Mouse (Mus musculus): ENCODE results near the gene Acod1. TPM values are rescaled to one million over a fixed set of nuclear protein-coding genes. Genes with fewer than 3 reads are reported as not detected.

Gene Acod1
- not detected in 2 replicates for polyA plus RNA-seq (2014; fragmentation: Nextera tagmentation; extraction: Ambion mirVana)

DNA sequence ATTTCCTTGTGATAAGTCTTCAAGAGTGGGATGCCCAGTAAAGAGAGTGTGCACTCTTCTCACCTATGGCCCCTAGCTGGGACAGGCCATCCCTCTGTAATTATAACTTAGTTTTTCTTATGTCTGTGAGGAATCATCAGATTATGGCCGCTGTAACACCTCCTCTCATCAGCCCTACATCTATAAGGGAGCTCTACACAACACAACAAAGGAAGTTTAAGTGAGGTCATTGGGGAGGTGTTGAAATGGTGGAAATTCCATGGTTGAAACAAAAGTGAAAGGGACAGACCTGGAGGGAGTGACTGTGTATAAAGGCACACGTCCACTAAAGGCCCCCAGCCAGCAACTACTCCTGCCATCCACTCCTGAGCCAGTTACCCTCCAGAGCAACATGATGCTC, at the start of gene Acod1:
Gene Acod1 (plus strand): TSS at position 301 of the 400 bp plus-strand sequence.
- H3K4me1 ChIP-seq (replicated peaks; ENCODE audit: control insufficient read depth, insufficient read depth, low read length), result no peaks in the 10 kb centered on the region
- H3K9me3 ChIP-seq (ENCODE audit: control insufficient read depth, low read length), result no peaks in the 10 kb centered on the region
- 74% methylated on average over 2 of the region's 2 CpGs for WGBS
- no peak within 1 kb of the TSS for H3K9ac ChIP-seq
- DNase-seq (ENCODE audit: low spot score), result no peak
- H3K27me3 ChIP-seq (ENCODE audit: control insufficient read depth, insufficient read depth, low read length), result no peaks in the 10 kb centered on the region
- no peaks in the 10 kb centered on the region for H3K36me3 ChIP-seq (replicated peaks; ENCODE audit: control insufficient read depth, insufficient read depth)
- H3K4me3 ChIP-seq (replicated peaks; ENCODE audit: low read length), result no peak within 1 kb of the TSS
- H3K4me2 ChIP-seq (replicated peaks), result no peak within 1 kb of the TSS
- ATAC-seq (ENCODE audit: low FRiP score), result no peak
- no peak within 1 kb of the TSS for H3K27ac ChIP-seq

DNA sequence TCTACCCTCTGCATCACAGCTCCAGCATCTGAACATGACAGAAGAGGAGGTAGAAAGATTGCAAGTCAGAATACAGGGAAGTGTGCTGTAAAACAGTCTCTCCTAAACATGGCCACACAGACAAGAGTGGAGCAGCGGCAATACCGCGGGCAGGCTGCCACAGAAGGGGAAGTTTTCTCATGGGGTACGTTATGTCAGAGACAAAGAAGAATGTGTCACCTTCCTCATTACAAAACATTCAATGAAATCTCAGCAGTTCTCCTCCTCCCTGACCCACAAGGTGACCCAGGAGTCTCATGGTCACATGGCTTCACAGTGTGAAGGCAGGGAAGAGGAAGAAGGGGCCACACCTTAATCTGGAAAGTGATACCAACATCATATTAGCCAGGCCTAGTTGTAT, 39.0 kb upstream of the Acod1 start:
- no peaks in the 10 kb centered on the region for H3K4me1 ChIP-seq (replicated peaks; ENCODE audit: control insufficient read depth, insufficient read depth, low read length)
- WGBS, result 87% methylated on average over 4 of the region's 4 CpGs
- no peaks in the 10 kb centered on the region for H3K36me3 ChIP-seq (replicated peaks; ENCODE audit: control insufficient read depth, insufficient read depth)
- H3K4me2 ChIP-seq (replicated peaks), result no peak overlapping the region
- H3K27ac ChIP-seq, result no peak overlapping the region
- ATAC-seq (ENCODE audit: low FRiP score) (no peak), DNase-seq (ENCODE audit: low spot score) (no peak)
- no peak overlapping the region for H3K4me3 ChIP-seq (replicated peaks; ENCODE audit: low read length)
- H3K9me3 ChIP-seq (ENCODE audit: control insufficient read depth, low read length), result no peaks in the 10 kb centered on the region
- no peaks in the 10 kb centered on the region for H3K27me3 ChIP-seq (ENCODE audit: control insufficient read depth, insufficient read depth, low read length)
- no peak overlapping the region for H3K9ac ChIP-seq

DNA sequence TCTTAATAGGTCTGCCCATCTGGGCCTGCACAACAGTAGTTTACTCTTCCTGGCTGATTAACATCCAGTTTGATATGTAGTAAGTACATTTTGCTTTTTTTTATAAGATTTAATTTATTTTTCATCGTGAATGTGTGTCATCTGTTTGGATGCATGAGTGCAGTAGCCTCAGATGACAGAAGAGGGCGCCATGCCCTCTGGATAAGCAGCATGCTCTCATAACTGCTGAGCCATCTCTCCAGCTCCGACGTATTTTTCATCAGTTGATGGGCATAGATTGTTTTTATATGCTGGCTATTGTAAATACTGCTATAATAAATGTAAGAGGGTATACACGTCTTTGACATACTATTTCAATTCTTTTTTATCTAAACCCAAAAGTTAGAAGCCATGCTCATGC, 35.0 kb upstream of the Acod1 start:
- Histone ChIP-seq H3K27ac (no peak overlapping the region), H3K9ac (no peak overlapping the region), H3K4me3 (replicated peaks; ENCODE audit: low read length) (no peak overlapping the region), H3K9me3 (ENCODE audit: control insufficient read depth, low read length) (no peaks in the 10 kb centered on the region), H3K4me1 (replicated peaks; ENCODE audit: control insufficient read depth, insufficient read depth, low read length) (no peaks in the 10 kb centered on the region), H3K36me3 (replicated peaks; ENCODE audit: control insufficient read depth, insufficient read depth) (no peaks in the 10 kb centered on the region), H3K27me3 (ENCODE audit: control insufficient read depth, insufficient read depth, low read length) (no peaks in the 10 kb centered on the region), H3K4me2 (replicated peaks) (no peak overlapping the region)
- DNase-seq (ENCODE audit: low spot score), result peak; percentile 53
- ATAC-seq (ENCODE audit: low FRiP score), result no peak
- WGBS, result 37% methylated on average over 5 of the region's 5 CpGs

DNA sequence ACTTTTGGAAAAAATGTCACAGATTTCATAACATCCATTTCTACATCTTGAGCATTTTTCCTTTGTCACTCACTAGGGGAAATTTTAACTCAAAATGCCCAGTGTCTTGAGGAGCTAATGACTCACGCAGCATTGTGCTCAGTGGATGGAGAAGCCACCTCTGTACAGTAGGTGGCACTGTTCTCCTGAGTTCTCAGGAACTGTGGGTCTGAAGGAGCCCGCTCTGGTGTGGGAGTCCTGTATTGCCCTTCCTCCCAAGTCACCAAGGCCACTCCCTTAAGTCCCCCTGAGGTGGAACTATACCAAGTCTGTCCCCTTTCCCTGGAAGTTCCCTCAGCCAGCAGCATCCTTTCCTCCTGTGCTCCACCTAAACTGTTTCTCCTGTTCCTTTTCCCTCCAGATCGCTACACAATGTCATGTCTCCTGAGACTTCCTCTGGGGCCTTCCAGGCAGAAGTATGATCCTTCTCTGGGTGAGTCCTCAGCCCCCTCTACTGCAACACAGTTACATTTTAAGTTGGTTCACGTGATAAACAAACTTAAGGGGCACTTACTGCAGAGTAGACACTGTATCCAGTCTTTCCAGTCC, 34.1 kb upstream of the Acod1 start:
- peak; percentile 87 for ATAC-seq (ENCODE audit: low FRiP score)
- Histone ChIP-seq H3K27ac (no peak overlapping the region), H3K4me2 (replicated peaks) (no peak overlapping the region), H3K9ac (no peak overlapping the region), H3K4me1 (replicated peaks; ENCODE audit: control insufficient read depth, insufficient read depth, low read length) (no peaks in the 10 kb centered on the region), H3K27me3 (ENCODE audit: control insufficient read depth, insufficient read depth, low read length) (no peaks in the 10 kb centered on the region), H3K4me3 (replicated peaks; ENCODE audit: low read length) (no peak overlapping the region), H3K36me3 (replicated peaks; ENCODE audit: control insufficient read depth, insufficient read depth) (no peaks in the 10 kb centered on the region), H3K9me3 (ENCODE audit: control insufficient read depth, low read length) (no peaks in the 10 kb centered on the region)
- WGBS, result 26% methylated on average over 4 of the region's 4 CpGs
- peak; percentile 73 for DNase-seq (ENCODE audit: low spot score)

DNA sequence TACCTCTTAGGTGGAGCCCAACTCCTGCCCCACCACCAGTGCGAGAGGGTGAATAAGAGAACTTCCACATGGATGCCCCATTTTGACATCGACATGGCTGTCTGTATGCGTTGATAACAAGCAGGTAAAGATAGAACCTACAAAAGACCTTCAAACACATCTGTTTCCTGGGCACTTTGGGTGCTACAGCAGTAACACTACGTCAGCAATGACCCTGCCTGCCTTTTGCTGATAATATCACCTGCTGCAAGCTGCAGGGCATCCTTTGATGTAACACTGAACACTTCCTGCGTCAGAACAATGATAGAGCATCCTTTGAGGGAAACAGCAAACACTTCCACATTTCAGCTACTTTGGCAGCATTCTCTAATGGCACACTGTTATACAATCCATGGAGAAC, 29.8 kb upstream of the Acod1 start:
- Histone ChIP-seq H3K36me3 (replicated peaks; ENCODE audit: control insufficient read depth, insufficient read depth) (no peaks in the 10 kb centered on the region), H3K4me2 (replicated peaks) (no peak overlapping the region), H3K4me1 (replicated peaks; ENCODE audit: control insufficient read depth, insufficient read depth, low read length) (no peaks in the 10 kb centered on the region), H3K27ac (no peak overlapping the region), H3K9me3 (ENCODE audit: control insufficient read depth, low read length) (no peaks in the 10 kb centered on the region), H3K4me3 (replicated peaks; ENCODE audit: low read length) (no peak overlapping the region), H3K27me3 (ENCODE audit: control insufficient read depth, insufficient read depth, low read length) (no peaks in the 10 kb centered on the region), H3K9ac (no peak overlapping the region)
- ATAC-seq (ENCODE audit: low FRiP score) (no peak), DNase-seq (ENCODE audit: low spot score) (no peak)
- 81% methylated on average over 5 of the region's 5 CpGs for WGBS

DNA sequence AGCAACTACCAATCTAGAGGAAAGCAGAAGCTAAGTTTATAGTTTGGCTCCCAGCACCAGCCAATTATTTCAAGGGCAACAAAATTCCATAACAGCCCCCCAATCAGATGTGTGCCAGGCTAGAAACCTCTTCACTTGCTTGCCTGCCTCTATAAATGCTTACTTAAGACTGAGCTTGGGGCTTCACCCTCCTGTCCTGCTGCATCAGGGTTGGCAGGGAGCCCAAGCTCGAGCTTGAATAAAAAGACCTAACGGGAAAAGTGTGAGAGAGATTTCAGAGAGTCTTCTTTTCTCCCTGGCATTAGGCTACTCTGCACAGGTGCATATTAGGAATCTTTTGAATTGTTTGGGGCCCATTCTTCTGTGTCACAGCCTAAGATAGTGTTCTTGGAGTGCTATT, 26.7 kb upstream of the Acod1 start:
- 58% methylated on average over 2 of the region's 2 CpGs for WGBS

DNA sequence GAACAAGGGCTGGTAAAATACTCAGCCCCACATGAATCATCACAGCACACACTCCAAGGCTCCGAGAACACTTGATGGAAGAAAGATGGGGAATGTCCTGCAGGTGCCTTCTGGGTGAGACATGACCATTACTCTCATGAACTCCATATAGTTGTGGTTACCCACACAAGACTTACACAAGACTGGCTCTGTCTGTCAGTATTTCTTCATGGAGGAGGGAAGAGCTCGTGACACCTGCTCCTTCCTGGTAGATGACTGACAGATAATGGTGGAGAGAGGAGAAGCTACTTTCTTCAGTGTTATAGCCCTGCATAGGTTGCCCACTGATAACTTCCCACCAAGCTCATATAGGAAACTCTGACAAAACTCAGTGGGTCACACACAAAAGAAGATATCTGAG, 17.6 kb upstream of the Acod1 start:
- no peaks in the 10 kb centered on the region for H3K4me1 ChIP-seq (replicated peaks; ENCODE audit: control insufficient read depth, insufficient read depth, low read length)
- DNase-seq (ENCODE audit: low spot score) (no peak), ATAC-seq (ENCODE audit: low FRiP score) (no peak)
- no peaks in the 10 kb centered on the region for H3K36me3 ChIP-seq (replicated peaks; ENCODE audit: control insufficient read depth, insufficient read depth)
- no peaks in the 10 kb centered on the region for H3K27me3 ChIP-seq (ENCODE audit: control insufficient read depth, insufficient read depth, low read length)
- H3K9ac ChIP-seq, result no peak overlapping the region
- no peak overlapping the region for H3K4me3 ChIP-seq (replicated peaks; ENCODE audit: low read length)
- H3K27ac ChIP-seq, result no peak overlapping the region
- no peak overlapping the region for H3K4me2 ChIP-seq (replicated peaks)
- H3K9me3 ChIP-seq (ENCODE audit: control insufficient read depth, low read length), result no peaks in the 10 kb centered on the region
- 91% methylated on average over 2 of the region's 2 CpGs for WGBS

More for the DNA sequence above, 26.7 kb upstream of the Acod1 start:
- Histone ChIP-seq H3K4me1 (replicated peaks; ENCODE audit: control insufficient read depth, insufficient read depth, low read length) (no peaks in the 10 kb centered on the region), H3K36me3 (replicated peaks; ENCODE audit: control insufficient read depth, insufficient read depth) (no peaks in the 10 kb centered on the region), H3K4me3 (replicated peaks; ENCODE audit: low read length) (no peak overlapping the region), H3K9ac (no peak overlapping the region), H3K9me3 (ENCODE audit: control insufficient read depth, low read length) (no peaks in the 10 kb centered on the region), H3K27me3 (ENCODE audit: control insufficient read depth, insufficient read depth, low read length) (no peaks in the 10 kb centered on the region), H3K4me2 (replicated peaks) (no peak overlapping the region), H3K27ac (no peak overlapping the region)
- DNase-seq (ENCODE audit: low spot score) (no peak), ATAC-seq (ENCODE audit: low FRiP score) (no peak)

DNA sequence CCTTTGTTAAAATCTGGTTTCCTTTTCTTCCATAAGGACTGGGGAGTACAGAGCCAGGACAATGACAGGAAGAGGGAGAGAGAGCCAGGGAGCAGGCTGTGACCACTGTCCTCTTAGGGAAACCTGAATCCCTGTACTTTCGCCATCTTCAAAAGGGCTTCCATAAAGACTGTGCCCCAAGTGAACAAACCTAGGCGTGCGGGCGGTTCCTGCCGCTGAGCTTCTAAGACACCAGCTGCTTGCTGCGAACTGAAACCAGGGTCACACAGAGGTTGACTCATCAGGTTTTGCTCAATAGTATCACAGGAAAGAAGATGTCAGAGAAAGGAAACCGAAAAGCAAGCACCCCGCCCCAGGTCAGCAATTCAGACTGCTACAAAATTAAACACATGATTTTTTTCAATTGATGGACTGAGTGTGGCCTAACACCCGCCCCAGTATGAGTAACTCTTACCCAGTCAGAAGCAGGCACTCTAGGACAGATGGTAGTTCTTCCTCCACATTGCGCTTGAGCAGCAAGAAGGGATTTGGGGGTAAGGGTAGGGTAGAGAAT, 13.4 kb upstream of the Acod1 start:
- Histone ChIP-seq H3K9me3 (ENCODE audit: control insufficient read depth, low read length) (no peaks in the 10 kb centered on the region), H3K9ac (no peak overlapping the region), H3K36me3 (replicated peaks; ENCODE audit: control insufficient read depth, insufficient read depth) (no peaks in the 10 kb centered on the region), H3K27ac (no peak overlapping the region), H3K4me3 (replicated peaks; ENCODE audit: low read length) (no peak overlapping the region), H3K27me3 (ENCODE audit: control insufficient read depth, insufficient read depth, low read length) (no peaks in the 10 kb centered on the region), H3K4me1 (replicated peaks; ENCODE audit: control insufficient read depth, insufficient read depth, low read length) (no peaks in the 10 kb centered on the region), H3K4me2 (replicated peaks) (no peak overlapping the region)
- DNase-seq (ENCODE audit: low spot score), result no peak
- no peak for ATAC-seq (ENCODE audit: low FRiP score)
- 79% methylated on average over 10 of the region's 10 CpGs for WGBS

DNA sequence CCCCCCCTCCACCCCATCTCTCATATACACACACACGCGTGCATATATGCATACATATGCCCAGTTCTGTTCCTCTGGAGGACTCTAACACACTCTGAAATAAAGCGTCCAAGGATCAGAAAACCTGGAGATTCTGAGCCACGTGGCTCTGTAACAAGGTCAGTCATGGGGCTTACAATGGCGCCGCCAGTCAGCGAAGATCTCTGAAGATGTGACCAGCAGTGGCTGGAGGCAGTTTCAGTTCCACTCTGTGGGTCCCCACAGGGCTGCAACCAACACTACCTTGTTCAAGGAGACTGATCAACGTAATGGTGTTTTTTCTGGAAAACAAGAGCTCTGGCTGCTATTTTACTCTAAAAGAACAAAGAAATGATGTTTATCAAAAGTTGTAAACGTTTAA, 12.7 kb upstream of the Acod1 start:
- ATAC-seq (ENCODE audit: low FRiP score), result no peak
- no peak overlapping the region for H3K9ac ChIP-seq
- H3K4me2 ChIP-seq (replicated peaks), result no peak overlapping the region
- H3K9me3 ChIP-seq (ENCODE audit: control insufficient read depth, low read length), result no peaks in the 10 kb centered on the region
- no peaks in the 10 kb centered on the region for H3K4me1 ChIP-seq (replicated peaks; ENCODE audit: control insufficient read depth, insufficient read depth, low read length)
- no peak for DNase-seq (ENCODE audit: low spot score)
- no peaks in the 10 kb centered on the region for H3K36me3 ChIP-seq (replicated peaks; ENCODE audit: control insufficient read depth, insufficient read depth)
- 88% methylated on average over 9 of the region's 9 CpGs for WGBS
- H3K27me3 ChIP-seq (ENCODE audit: control insufficient read depth, insufficient read depth, low read length), result no peaks in the 10 kb centered on the region
- no peak overlapping the region for H3K4me3 ChIP-seq (replicated peaks; ENCODE audit: low read length)
- no peak overlapping the region for H3K27ac ChIP-seq

DNA sequence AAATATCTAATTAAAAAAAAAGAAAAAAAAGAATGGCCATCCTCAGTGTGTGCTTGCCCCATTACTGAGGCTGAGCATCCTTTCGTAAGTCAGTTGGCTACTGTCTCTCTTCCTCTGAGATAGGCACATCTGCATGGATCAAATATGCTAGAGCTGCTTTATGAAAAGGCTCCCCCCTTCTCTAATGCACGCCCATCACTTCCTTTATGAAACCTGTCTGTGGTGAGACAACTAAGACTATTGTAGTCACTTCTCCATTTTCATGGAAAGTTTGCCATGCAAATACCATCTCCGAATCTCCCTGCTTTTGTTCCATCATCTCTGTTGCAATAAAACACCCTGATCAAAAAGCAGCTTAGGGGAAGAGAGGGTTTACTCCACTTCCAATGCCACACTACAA, 9.8 kb upstream of the Acod1 start:
- Histone ChIP-seq H3K27ac (no peak overlapping the region), H3K9ac (no peak overlapping the region), H3K9me3 (ENCODE audit: control insufficient read depth, low read length) (no peaks in the 10 kb centered on the region), H3K36me3 (replicated peaks; ENCODE audit: control insufficient read depth, insufficient read depth) (no peaks in the 10 kb centered on the region), H3K4me3 (replicated peaks; ENCODE audit: low read length) (no peak overlapping the region), H3K4me1 (replicated peaks; ENCODE audit: control insufficient read depth, insufficient read depth, low read length) (no peaks in the 10 kb centered on the region), H3K4me2 (replicated peaks) (no peak overlapping the region), H3K27me3 (ENCODE audit: control insufficient read depth, insufficient read depth, low read length) (no peaks in the 10 kb centered on the region)
- WGBS, result 84% methylated on average over 3 of the region's 3 CpGs
- ATAC-seq (ENCODE audit: low FRiP score), result no peak
- DNase-seq (ENCODE audit: low spot score), result no peak

Measured in hindbrain, embryonic 14.5 days (tissue).